Mouse (Mus musculus) 3T3-L1 (cell line): ENCODE results near the gene Nynrin.

Source experiments
- DNase-seq: peaks from one replicate; pipeline ENCODE4 v3.0.0-alpha.2; 2015; ENCODE audit warnings: low read depth, low spot score

Gene Nynrin

GRCm38 (mm10) chr14:55853621-55854285, at the start of gene Nynrin:
Gene Nynrin, plus strand, starts transcription at chr14:55854010.
- peak; percentile 18 for DNase-seq

GRCm38 (mm10) chr14:55814885-55815284, 38.9 kb upstream of the Nynrin start:
- no peak for DNase-seq

GRCm38 (mm10) chr14:55815310-55815751, 38.5 kb upstream of the Nynrin start:
- peak; percentile 68 for DNase-seq

GRCm38 (mm10) chr14:55819845-55820405, 33.9 kb upstream of the Nynrin start:
- no peak for DNase-seq

- no peak for DNase-seq
Observed at GRCm38 (mm10) chr14:55820576-55820975, 33.2 kb upstream of the Nynrin start.

- peak; percentile 90 for DNase-seq
Observed at GRCm38 (mm10) chr14:55822435-55822990, 31.3 kb upstream of the Nynrin start.

- peak; percentile 81 for DNase-seq
Observed at GRCm38 (mm10) chr14:55822991-55823762, 30.6 kb upstream of the Nynrin start, which contains the start of gene Nfatc4. Gene Nfatc4, plus strand, starts transcription at chr14:55823144.

GRCm38 (mm10) chr14:55824001-55824480, 29.8 kb upstream of the Nynrin start:
- DNase-seq, result peak; percentile 63

GRCm38 (mm10) chr14:55824481-55825215, 29.2 kb upstream of the Nynrin start:
- DNase-seq, result peak; percentile 47

- DNase-seq, result no peak
Observed at GRCm38 (mm10) chr14:55825216-55826051, 28.4 kb upstream of the Nynrin start.

GRCm38 (mm10) chr14:55826142-55826541, 27.7 kb upstream of the Nynrin start:
- no peak for DNase-seq

- no peak for DNase-seq
Observed at GRCm38 (mm10) chr14:55826551-55827340, 27.1 kb upstream of the Nynrin start.

GRCm38 (mm10) chr14:55828716-55829263, 25.0 kb upstream of the Nynrin start:
- no peak for DNase-seq

GRCm38 (mm10) chr14:55829854-55830253, 24.0 kb upstream of the Nynrin start:
- no peak for DNase-seq

- DNase-seq, result no peak
Observed at GRCm38 (mm10) chr14:55830331-55830730, 23.5 kb upstream of the Nynrin start.

- DNase-seq, result no peak
Observed at GRCm38 (mm10) chr14:55833126-55833525, 20.7 kb upstream of the Nynrin start.

- no peak for DNase-seq
Observed at GRCm38 (mm10) chr14:55834808-55835533, 18.8 kb upstream of the Nynrin start.

- no peak for DNase-seq
Observed at GRCm38 (mm10) chr14:55838312-55838711, 15.5 kb upstream of the Nynrin start.

GRCm38 (mm10) chr14:55838740-55839139, 15.1 kb upstream of the Nynrin start:
- DNase-seq, result no peak
